Mouse (Mus musculus) thymus, postnatal 4 days (tissue): ENCODE data around the gene Plce1.

ENCODE experiments used
- DNase-seq: peaks from one replicate; pipeline ENCODE4 v3.0.0; 2021

Gene Plce1

GRCm38 (mm10) chr19:38480731-38481621 lies at the start of gene Plce1:
TSS of gene Plce1 (plus strand) at chr19:38481109.
- peak; percentile 10 for DNase-seq

- DNase-seq: no peak
Measured at GRCm38 (mm10) chr19:38431326-38431725, 49.6 kb upstream of the Plce1 start.

GRCm38 (mm10) chr19:38432021-38432420 lies 48.9 kb upstream of the Plce1 start:
- DNase-seq: no peak

GRCm38 (mm10) chr19:38433381-38433780 lies 47.5 kb upstream of the Plce1 start:
- DNase-seq: no peak

- no peak for DNase-seq
Measured at GRCm38 (mm10) chr19:38435221-38435620, 45.7 kb upstream of the Plce1 start.

- no peak for DNase-seq
Measured at GRCm38 (mm10) chr19:38441860-38442259, 39.0 kb upstream of the Plce1 start.

GRCm38 (mm10) chr19:38445758-38446157 lies 35.2 kb upstream of the Plce1 start:
- DNase-seq: no peak

GRCm38 (mm10) chr19:38455228-38455627 lies 25.7 kb upstream of the Plce1 start:
- no peak for DNase-seq

- no peak for DNase-seq
Measured at GRCm38 (mm10) chr19:38458996-38459395, 21.9 kb upstream of the Plce1 start.

- no peak for DNase-seq
Measured at GRCm38 (mm10) chr19:38460696-38461095, 20.2 kb upstream of the Plce1 start.

- no peak for DNase-seq
Measured at GRCm38 (mm10) chr19:38470257-38470893, 10.5 kb upstream of the Plce1 start.

- no peak for DNase-seq
Measured at GRCm38 (mm10) chr19:38475394-38475793, 5.5 kb upstream of the Plce1 start.

GRCm38 (mm10) chr19:38478286-38478685 lies 2.6 kb upstream of the Plce1 start:
- no peak for DNase-seq

- DNase-seq: no peak
Measured at GRCm38 (mm10) chr19:38478948-38479347, 2.0 kb upstream of the Plce1 start.

GRCm38 (mm10) chr19:38479473-38479872 lies 1.4 kb upstream of the Plce1 start:
- DNase-seq: no peak

GRCm38 (mm10) chr19:38480156-38480720 lies 671 bp upstream of the Plce1 start:
- no peak for DNase-seq

GRCm38 (mm10) chr19:38481906-38482305 lies 997 bp downstream of the Plce1 start:
- no peak for DNase-seq

GRCm38 (mm10) chr19:38482406-38483181 lies 1.7 kb downstream of the Plce1 start:
- DNase-seq: no peak

GRCm38 (mm10) chr19:38485779-38486555 lies 5.1 kb downstream of the Plce1 start:
- DNase-seq: no peak

- DNase-seq: no peak
Measured at GRCm38 (mm10) chr19:38487501-38487900, 6.6 kb downstream of the Plce1 start.

- no peak for DNase-seq
Measured at GRCm38 (mm10) chr19:38488103-38488912, 7.4 kb downstream of the Plce1 start.
